Mouse (Mus musculus): Measurements from ENCODE around the gene Nlrp4c.

DNA sequence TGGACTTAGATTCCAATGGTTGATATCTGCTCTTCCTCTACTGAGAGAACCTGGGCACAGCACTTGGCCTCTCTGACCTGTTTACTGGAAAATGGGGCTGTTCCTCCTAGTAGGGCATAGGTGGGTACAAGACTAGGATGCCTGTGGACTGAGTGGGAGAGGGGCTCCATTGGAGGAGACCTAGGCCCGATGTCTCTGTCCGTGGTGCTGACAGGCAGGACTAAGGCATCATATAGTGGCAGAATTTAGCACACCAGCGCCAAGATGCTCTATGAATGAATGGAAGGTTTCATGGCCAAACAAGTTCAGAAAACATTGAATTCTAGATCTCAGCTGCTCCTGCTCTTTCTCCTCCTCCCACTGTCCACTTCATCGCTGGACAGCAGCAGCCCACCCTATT lies 85.4 kb downstream of the Nlrp4c start:
- no peak for TF ChIP-seq KAT2A (conservative IDR thresholded peaks at IDR 0.05; ENCODE audit: low read depth, low read length)
- TF ChIP-seq CTCF (IDR thresholded peaks at IDR 0.05 in 2 of 3, conservative IDR thresholded peaks at IDR 0.05 in 1 of 3; ENCODE audit: control insufficient read depth in 1 of 3, insufficient read depth in 1 of 3, low read depth in 2 of 3, low read length in 3 of 3, poor library complexity in 1 of 3, severe bottlenecking in 1 of 3) = no peak
- no peak for TF ChIP-seq TAL1 (IDR thresholded peaks at IDR 0.05; ENCODE audit: low read length)
- no peak for TF ChIP-seq ZNF384 (IDR thresholded peaks at IDR 0.05; ENCODE audit: low read depth, low read length)
- TF ChIP-seq EP300 (IDR thresholded peaks at IDR 0.05; ENCODE audit: low read depth in 1 of 2, low read length in 2 of 2) = no peak
- TF ChIP-seq TCF12 (IDR thresholded peaks at IDR 0.05; ENCODE audit: low read depth, low read length) = no peak
- TF ChIP-seq TBP (IDR thresholded peaks at IDR 0.05; ENCODE audit: low read depth, low read length) = no peak
- TF ChIP-seq SMC3 (IDR thresholded peaks at IDR 0.05; ENCODE audit: low read depth, low read length) = no peak
- TF ChIP-seq MAX (IDR thresholded peaks at IDR 0.05; ENCODE audit: low read length) = no peak
- TF ChIP-seq POLR2A (IDR thresholded peaks at IDR 0.05; ENCODE audit: control insufficient read depth in 1 of 2, insufficient read depth in 1 of 2, low read depth in 1 of 2, low read length in 2 of 2, poor library complexity in 1 of 2) = no peak
- TF ChIP-seq NELFE (IDR thresholded peaks at IDR 0.05; ENCODE audit: low read depth, low read length) = no peak
- no peak for TF ChIP-seq USF2 (IDR thresholded peaks at IDR 0.05; ENCODE audit: borderline replicate concordance in 1 of 2, insufficient read depth in 1 of 2, low read depth in 1 of 2, low read length in 2 of 2)
- no peak for TF ChIP-seq ZC3H11A (IDR thresholded peaks at IDR 0.05; ENCODE audit: low read depth, low read length)
